Comparison of ENCODE assay signal across 8 mouse cellular contexts in genomic region chr11:59208153-59208831, GRCm38 (mm10). TPM values are rescaled to one million over a fixed set of nuclear protein-coding genes. Genes with fewer than 3 reads are reported as not detected.
A peak's percentile ranks its signal among the peaks of the same experiment; 100 is the strongest.
DNase-seq lines count a peak whose midpoint lies in the region; ATAC-seq lines count a peak whose summit lies in the region.

Gene 2310033P09Rik, plus strand, starts transcription at chr11:59208321.

- H3K27ac ChIP-seq in hindbrain, embryonic 13.5 days, result peak within 1 kb of the TSS; percentile 93

- H3K4me2 ChIP-seq in hindbrain, embryonic 13.5 days, result peak within 1 kb of the TSS; percentile 80

- peaks cover 32% of the 10 kb centered on the region for H3K4me1 ChIP-seq in hindbrain, embryonic 13.5 days (replicated peaks)

- H3K36me3 ChIP-seq in hindbrain, embryonic 13.5 days, result peaks cover 64% of the 10 kb centered on the region

- WGBS in hindbrain, embryonic 13.5 days, result under 1% methylated on average over 62 of the region's 67 CpGs

- H3K9ac ChIP-seq in hindbrain, embryonic 13.5 days, result peak within 1 kb of the TSS; percentile 90

- peak; percentile 94 for DNase-seq in R1 (ENCODE audit: low read depth, low spot score)
- DNase-seq in cerebellum, postnatal 25 days, result peak; percentile 96 to 97
- peak; percentile 87 to 94 for DNase-seq in frontal cortex, postnatal 25 days (ENCODE audit: low spot score in 2 of 2)
- peak; percentile 90 to 94 for DNase-seq in layer of hippocampus, postnatal 25 days (ENCODE audit: extremely low spot score in 1 of 2, low spot score in 1 of 2)
- DNase-seq in lung, postnatal 14 days, result peak; percentile 93
- peak; percentile 93 for DNase-seq in ovary, postnatal 36 days (ENCODE audit: low spot score)
- DNase-seq in thymus, postnatal 14 days, result peak; percentile 92

- ATAC-seq in hindbrain, embryonic 13.5 days (ENCODE audit: low FRiP score), result peak; percentile 90

- no peaks in the 10 kb centered on the region for H3K9me3 ChIP-seq in hindbrain, embryonic 13.5 days

- H3K27me3 ChIP-seq in hindbrain, embryonic 13.5 days, result no peaks in the 10 kb centered on the region

- peak within 1 kb of the TSS; percentile 73 for H3K4me3 ChIP-seq in hindbrain, embryonic 13.5 days

RNA-seq across cellular contexts. Expression of gene 2310033P09Rik, which starts in this region (rescaled TPM):
- 30.0 and 32.9 TPM in 2 replicates for polyA plus RNA-seq in hindbrain, embryonic 13.5 days (2015; fragmentation: Nextera tagmentation; extraction: Ambion mirVana)
- total RNA-seq in layer of hippocampus, postnatal 25 days (2021), result 10 to 100 TPM; 22.5 to 24.3 TPM

Comparison
In these comparisons a context has a peak if more than half of its experiments do, and no peak if none do; other contexts are left out.
1. Peak in every context shown above with its lines: DNase-seq, ATAC-seq, H3K4me3 ChIP-seq and H3K27ac ChIP-seq.